Mouse (Mus musculus) ovary, postnatal 36 days (tissue): Measurements from ENCODE around the gene Ifi35.
"Not testable (repeated sequence)": the region's sequence is repeated elsewhere in the genome, so short reads cannot be mapped to it uniquely, and the experiment has no call there.

Experiments
- DNase-seq: peaks from one replicate; pipeline ENCODE4 v3.0.0; 2022; ENCODE audit warnings: low spot score, mixed read lengths

Gene Ifi35

DNA sequence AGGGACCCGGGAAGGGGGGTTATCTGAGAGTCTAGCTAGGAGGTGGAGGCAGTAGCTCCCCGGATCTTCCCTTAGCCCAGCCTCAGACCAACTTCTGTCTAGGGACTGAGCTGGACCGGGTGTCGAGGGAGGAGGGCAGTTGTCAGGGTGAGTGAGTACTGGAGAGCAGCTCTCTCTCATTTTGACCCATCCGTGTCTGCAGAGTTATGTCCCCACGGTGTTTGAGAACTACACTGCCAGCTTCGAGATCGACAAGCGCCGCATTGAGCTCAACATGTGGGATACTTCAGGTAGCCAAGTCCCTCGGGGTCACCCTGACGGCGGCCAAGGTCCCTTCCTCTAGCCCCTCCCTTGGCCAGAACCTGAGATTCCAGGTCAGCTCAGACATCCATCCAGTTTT lies 20.5 kb downstream of the Ifi35 start:
- no peak for DNase-seq

DNA sequence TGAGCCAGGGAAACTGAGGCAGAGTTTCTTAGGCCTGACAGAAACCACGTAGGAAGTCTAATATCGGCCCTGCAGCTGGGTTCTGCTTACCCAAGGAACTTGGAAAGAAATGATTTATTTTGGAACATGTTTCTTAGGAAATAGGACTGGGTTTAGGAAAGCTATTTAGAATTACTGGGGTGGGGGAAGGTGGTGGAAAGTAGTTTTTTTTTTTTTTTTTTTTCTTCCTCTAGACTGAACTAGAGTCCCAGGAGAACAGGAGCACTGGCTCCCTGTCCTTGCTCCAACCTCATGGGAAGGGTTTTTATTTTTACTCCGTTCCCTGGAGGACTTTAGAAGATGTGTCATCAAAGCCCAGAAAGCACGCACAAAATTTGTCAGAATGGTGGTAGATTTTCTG lies 20.9 kb downstream of the Ifi35 start:
- DNase-seq: no peak

DNA sequence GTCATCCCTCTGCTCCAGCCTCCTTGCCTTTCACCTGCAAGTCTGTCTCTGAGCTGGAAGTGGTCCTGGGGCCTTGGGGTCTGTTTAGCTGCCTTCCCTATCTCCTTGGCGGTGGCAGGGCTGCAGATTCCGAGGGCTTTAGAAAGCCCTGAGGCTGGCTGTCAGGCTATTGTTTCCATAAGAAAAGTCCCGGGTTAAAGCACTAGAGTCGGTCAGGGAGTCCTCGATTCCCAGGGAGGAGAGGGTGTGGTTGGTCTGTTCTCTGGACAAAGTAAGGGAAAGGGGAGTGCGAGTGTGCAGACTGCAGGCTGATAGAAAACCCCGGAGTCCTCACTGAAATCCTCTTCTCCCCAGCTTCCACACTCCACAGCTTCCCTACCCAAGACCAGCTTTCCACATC lies 22.0 kb downstream of the Ifi35 start:
- no peak for DNase-seq

DNA sequence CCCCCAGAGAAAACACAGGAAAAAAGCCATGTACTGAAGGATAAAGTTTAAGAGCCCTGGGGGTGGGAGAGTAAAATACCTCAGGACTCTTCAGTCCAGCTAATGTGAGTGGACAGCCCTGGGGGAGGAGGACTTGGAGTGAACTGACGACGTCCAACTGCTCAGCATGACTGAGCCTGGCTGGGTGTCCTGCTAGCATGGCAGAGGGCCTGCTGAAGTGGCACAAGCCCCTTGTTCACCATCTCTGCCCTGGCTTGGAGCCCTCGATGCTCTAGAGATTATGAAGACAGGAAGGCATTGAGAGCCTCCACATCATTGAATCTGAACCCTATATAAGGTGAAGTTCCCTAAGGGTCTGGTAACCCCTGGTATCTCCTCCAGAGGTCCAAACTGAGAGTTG lies 23.7 kb downstream of the Ifi35 start:
- no peak for DNase-seq

DNA sequence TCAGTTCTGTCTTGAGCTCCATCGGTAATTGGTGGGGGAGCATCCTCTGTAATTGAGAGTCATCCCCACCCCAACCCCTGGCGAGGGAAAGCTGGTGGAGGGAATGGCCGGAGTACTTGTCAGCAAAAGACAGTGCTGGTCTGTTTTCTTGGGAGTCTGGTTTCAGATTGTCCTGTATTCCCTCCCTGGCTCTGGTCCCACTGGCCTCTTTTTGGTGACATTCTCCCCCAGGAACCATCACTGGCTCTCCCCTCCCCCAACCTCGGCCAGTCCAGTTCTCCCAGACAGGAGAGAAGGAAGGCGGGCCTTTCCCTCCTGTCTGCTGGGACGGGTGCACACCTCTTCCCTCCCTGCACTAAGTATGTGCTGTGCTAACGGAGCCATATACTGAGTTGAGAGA lies 24.1 kb downstream of the Ifi35 start:
- DNase-seq: no peak

DNA sequence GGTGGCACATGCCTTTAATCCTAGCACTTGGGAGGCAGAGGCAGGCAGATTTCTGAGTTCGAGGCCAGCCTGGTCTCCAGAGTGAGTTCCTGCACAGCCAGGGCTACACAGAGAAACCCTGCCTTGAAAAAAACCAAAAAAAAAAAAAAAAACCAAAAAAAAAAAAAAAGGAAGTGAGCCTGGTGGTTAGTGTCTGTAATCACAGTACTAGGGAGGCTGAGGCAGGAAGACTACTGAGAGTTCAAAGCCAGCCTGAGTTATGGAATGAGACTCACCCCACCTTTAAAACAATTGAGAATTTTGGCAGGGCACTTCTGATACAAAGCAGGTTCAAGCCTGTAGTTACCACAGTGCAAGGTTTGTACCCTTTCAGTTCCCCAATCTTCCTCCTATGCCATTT lies 25.5 kb downstream of the Ifi35 start:
- DNase-seq: not testable (repeated sequence)

DNA sequence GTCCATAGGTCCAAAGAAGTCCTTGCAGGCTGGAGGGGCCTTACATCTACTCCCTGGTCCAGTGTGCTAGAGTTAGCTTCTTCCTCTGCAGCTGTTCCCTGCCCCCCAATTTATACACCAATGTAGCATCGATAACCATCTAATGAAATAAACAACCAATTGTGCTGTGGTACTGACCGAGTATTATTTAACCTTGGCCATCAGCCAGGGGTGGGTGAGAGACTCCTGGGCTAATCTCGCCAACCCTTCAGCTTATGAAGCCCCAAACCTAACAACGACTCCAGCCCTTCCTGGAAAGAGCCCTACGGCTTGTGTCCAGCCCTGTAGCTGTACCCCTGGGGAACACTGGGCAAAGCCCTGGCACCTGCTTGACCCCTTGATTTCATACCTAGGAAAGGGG lies 26.1 kb downstream of the Ifi35 start:
- DNase-seq: no peak

DNA sequence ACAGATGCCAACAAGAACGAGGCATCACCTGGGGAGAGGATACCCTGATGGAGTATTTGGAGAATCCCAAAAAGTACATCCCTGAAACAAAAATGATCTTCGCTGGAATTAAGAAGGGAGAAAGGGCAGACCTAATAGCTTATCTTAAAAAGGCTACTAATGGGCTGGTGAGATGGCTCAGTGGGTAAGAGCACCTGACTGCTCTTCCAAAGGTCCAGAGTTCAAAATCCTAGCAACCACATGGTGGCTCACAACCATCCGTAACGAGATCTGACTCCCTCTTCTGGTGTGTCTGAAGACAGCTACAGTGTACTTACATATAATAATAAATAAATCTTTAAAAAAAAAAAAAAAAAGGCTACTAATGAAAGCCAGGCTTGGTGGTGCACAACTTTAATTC lies 28.2 kb downstream of the Ifi35 start:
- DNase-seq: not testable (repeated sequence)

DNA sequence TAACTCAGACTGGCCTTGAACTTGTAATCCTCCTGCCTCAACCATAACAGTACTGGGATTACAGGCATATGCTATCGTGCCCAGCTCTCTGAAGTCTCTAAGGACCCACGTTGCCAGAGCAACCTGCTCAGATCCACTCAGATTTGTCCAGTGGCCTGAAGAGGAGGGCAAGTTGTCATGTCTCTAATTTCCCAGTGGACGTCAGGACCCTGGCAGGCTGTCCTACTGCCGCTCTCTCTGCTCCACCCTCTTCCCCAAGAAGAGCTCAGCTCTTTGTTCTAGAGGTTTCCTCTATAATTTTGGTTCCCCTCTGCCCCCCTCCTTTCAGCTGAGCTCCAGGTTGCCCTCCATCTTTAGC lies 29.0 kb downstream of the Ifi35 start:
- DNase-seq: no peak

DNA sequence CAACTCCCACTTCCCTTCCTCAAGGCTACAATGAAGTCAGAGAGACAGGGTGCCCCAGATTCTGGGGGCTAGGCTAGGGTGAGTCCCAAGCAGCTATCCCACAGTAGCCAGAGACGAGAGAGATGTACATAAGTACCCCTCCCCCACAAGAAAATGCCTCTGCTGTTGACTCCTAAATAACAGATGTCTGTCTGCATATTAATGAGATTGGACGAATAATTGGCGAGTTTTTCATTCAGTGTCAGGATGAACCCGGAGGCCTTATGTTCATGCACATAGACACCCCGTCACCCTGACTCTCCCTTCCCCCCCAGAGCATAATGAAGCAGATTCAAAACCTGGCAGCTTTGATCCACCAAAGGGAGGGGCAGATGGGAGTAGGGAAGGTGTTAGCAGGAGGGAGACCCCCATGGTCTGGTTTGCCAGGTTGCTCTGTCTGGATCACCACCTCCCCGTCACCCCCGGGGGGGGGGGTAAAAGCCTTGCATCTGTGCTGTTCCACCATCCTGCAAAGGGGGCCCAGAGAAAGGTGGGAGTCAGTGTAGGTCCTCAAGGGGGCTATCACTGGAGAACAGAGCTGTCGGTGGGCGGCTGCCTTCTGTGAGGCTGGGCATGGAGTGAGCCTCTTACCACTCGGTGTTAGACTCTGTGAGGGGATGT lies 29.5 kb downstream of the Ifi35 start:
- DNase-seq: no peak

DNA sequence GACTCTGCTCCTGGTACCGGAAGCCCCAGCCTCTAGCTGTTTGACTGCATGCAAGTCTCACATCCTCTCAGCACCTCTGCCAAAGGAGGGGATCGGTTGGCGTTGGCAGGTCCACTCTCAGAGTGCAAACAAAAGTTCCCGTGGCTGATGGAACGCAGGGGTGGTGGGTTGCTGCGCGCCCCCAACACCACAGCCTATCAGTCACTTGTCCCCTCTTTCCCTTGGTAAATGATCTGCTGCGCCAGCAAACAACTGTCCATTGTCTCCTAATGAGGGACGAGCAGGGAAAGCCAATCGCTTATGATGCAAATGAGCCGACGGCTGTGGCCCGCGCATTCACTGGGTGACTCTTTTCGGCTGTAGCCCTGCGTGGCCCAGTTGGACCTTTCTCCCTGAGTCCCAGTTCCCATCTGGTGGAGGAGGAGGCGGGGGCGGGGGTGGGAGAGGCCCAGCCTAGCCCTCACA lies 31.0 kb downstream of the Ifi35 start:
- no peak for DNase-seq

DNA sequence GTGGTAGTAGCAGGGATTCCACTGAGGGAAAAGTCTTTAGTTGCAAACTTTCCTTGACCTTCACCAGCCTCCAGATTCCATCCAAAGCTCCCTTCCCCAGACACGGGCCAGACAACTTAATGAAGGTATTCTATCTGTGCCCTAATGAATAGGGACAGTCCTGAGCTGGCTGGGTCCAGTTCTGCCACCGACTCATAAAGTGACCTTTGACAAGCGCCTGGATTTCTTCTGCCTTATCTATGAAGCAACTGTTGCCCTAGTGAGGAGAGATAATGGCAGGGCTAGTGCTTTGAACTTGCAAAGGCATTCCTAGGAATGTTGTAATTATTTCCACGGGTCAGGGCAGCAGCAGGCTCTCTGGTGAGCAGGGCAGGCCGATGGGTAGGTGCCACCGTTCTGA lies 32.7 kb downstream of the Ifi35 start:
- no peak for DNase-seq

DNA sequence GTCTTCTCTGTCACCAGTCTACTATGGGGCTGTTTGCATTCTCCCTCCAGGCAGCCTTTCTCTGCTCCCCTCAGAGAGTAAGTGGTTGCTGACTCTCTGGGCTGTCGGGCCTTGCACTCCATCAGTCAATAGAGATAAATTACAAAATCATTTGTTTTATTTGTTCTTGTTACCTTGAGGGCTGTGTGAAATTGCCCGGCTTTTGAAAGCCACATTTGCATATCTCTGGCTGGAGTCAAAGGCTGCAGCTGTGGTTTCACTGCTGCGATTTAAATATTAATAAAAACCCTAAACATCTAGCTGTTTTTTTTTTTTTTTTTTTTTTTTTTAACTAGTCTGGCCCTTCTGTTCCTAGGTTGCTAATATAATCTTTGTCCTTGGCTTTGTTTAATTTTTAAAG lies 35.6 kb downstream of the Ifi35 start:
- DNase-seq: no peak

DNA sequence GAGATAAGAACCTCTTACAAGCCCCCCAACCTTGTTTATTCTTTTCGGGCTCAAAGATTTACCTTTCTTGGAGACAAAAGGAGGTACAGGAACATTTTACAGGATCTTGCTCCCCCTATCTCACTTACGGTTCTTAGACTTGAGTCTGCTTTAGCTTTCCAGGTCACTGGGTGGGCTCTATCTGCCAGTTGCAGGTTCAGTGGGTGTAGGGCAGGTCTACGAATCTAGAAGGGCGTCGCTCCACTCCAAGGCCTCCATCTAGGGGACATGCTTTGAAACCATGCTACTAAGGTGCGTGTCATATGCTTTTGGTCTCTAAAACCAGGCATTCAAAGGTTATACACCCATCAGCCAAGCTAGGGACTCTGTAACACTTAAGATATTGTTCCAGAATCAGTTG lies 36.0 kb downstream of the Ifi35 start:
- DNase-seq: no peak

DNA sequence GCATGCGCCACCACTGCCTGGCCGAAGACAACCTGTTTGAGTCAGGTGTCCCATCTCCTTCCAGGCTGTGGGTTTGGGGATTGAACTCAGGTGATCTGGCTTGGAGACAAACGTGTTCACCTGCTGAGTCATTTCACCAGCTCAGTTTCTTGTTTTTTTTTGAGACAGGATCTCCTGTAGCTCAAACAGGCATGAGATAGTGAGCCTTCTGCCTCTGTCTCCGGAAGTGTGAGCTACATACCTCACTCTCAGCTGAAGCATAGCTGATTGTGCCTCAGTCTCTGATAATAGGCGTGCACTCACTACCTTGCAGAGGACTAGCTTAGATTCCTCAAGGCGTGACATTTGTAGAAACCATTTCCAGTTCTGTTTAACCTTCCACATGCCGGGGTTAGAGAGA lies 36.6 kb downstream of the Ifi35 start:
- no peak for DNase-seq

DNA sequence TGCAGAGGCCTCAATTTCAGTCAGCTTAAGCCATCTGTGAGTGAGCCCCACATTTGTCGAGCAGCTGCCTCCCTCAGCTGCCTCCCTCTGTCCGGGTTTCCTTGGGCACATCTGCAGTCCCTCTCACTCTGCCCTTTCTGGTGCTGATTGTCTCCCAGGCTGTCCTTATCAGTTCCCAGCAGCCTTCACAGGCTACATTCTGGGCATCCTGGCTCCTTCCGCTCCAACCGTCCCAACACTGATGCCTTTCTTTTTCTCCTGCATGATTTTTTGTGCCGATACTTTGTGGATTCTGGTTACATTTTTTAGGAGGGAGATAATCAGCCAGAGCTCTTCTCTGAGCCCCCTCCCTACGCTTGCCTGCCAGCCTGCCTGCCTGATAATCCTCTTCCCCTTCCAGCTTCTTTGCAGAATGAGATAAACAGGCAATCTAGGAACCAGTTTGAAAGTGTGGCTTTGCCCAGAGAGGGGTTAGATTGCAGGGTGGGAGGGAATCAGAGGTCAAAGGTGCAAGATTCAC lies 37.4 kb downstream of the Ifi35 start:
- DNase-seq: no peak

DNA sequence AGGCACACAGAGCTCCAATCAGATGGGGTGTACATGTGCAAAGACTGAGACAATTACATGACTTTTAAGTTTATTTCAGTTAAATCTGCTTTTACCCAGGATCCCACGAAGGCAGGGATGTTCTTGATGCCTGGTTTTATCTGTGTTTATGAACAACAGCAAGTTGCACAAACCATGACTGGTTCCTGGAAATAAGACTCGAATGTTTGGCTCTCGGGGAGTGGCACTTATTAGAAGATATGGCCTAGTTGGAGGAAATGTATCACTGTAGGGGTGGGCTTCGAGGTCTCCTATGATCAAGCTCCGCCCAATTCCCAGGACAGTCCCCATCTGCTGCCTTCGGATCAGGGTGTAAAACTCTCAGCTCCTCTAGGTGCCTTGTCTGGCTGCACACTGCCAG lies 37.9 kb downstream of the Ifi35 start:
- DNase-seq: no peak

DNA sequence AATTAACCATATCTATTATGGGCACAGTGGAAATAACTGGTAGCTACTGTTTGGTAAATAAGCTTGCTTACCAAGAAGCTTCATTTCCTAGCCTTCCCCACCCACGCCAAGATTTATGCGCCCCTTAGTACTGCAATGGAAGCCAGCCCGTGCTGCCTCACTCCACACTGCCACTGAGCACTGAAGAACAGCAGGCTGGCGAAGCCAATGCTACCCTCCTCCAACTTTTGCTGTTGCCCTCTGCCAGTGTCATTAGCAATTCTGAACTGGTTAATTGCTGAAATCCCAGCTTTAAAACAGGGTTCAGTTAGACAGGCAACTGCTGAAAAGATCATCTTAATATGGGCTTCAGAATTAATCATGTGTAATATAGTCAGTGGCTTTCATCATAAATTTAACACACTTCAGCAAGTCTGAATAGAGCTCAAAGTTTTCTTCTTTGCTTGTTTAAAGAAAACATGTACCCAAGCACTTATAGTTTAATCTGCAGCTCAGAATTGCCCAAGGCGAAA lies 58.1 kb downstream of the Ifi35 start:
- DNase-seq: no peak

DNA sequence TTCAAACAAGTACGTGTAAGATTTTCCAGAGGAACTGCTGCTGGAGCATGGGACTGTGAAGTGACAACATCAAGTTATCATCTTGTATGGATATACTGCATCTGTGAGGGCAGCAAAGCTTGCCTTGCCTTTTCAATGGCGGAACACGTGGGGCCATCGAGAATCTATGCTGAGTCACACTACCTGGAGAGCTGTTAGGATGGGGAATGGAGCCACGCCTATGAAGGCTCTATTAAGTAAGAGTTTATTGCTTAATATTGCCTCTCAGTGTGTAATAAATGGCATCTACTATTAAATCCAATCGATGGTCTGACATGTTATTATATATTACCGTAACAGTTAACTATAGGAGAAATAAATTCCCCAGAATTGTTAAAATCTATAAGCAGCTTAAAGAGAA lies 58.9 kb downstream of the Ifi35 start:
- no peak for DNase-seq
